Mouse (Mus musculus) forebrain, embryonic 13.5 days (tissue): ENCODE measurements at regions not wholly inside any gene's neighbourhood (a gene's known extent, or its start where the extent isn't known, plus 50 kb on each side); places are given as distances from the start of the nearest gene placed in this dataset.

Source experiments
- ATAC-seq: fragments of 200-750 bp; cut with Nextera tagmentation; 2 replicates; pipeline ENCODE4 v1.8.0; 2017
- H3K27ac ChIP-seq: fragments of 300-500 bp; sonication (generic); 2 replicates; pipeline ENCODE4 v1.5.1; 2015; ENCODE audit warnings: inconsistent platforms, mild to moderate bottlenecking, moderate library complexity
- H3K27me3 ChIP-seq: fragments of 300-500 bp; sonication (generic); 2 replicates; pipeline ENCODE4 v1.6.1; 2015; ENCODE audit warnings: mild to moderate bottlenecking, inconsistent platforms
- H3K36me3 ChIP-seq: fragments of 300-500 bp; sonication (generic); 2 replicates; pipeline ENCODE4 v1.6.1; 2015; ENCODE audit warnings: mild to moderate bottlenecking, inconsistent platforms; ENCODE audit not compliant: poor library complexity, severe bottlenecking
- H3K4me1 ChIP-seq: fragments of 300-500 bp; sonication (generic); 2 replicates; pipeline ENCODE4 v1.6.1; 2015; ENCODE audit warnings: inconsistent platforms
- H3K4me2 ChIP-seq: fragments of 300-500 bp; sonication (generic); 2 replicates; pipeline ENCODE4 v1.6.1; 2015; ENCODE audit warnings: inconsistent platforms, mild to moderate bottlenecking, moderate library complexity
- H3K4me3 ChIP-seq: fragments of 300-500 bp; sonication (generic); 2 replicates; pipeline ENCODE4 v1.5.1; 2015; ENCODE audit warnings: mild to moderate bottlenecking, inconsistent platforms
- H3K9ac ChIP-seq: fragments of 300-500 bp; sonication (generic); 2 replicates; pipeline ENCODE4 v1.6.1; 2015; ENCODE audit warnings: mild to moderate bottlenecking, inconsistent platforms
- H3K9me3 ChIP-seq: fragments of 300-500 bp; sonication (generic); replicated peaks from 2 replicates; pipeline ENCODE4 v1.6.1; 2016; ENCODE audit warnings: inconsistent platforms
- WGBS: fragments of 180-500 bp; shearing (Covaris S2); methylation state at CpG from one replicate; pipeline ENCODE4 v1.1.7; 2015; 5-methylcytosine and 5-hydroxymethylcytosine counted together

DNA sequence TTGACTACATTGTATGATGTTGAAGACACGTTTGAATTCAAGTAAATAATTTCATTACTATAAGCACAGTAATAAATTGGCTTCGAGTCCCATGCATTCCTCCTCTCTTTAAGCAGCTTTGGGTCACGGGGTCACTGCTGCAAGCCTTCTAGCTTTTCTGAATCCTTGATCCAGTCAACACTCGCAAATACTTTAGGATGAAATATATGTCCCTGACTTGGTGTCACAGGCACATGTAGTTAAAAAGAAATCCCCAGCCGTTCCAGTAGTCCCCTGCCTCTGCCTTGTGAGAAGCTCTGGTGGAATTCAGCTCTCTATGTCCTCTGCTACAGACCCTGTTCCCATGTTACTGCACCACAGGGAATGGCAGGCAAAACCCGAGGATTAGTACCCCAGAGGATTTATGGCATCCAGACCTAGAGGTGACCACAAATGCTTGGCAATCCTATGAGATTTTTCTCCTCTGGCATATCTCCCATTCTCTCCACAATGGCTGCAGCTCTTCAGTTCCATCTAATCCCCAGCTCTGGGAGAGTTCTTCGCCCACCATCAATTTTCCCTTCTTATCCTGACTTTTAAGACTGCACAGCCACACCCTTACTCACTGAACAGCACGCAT lies 449.0 kb downstream of the Fat4 start:
- Histone ChIP-seq H3K27ac (no peak overlapping the region), H3K9ac (no peak overlapping the region), H3K4me2 (no peak overlapping the region), H3K9me3 (peaks cover 3% of the 10 kb centered on the region), H3K4me3 (no peak overlapping the region), H3K27me3 (no peaks in the 10 kb centered on the region), H3K36me3 (no peaks in the 10 kb centered on the region), H3K4me1 (no peaks in the 10 kb centered on the region)
- ATAC-seq = no peak
- 58% methylated on average over 8 of the region's 8 CpGs for WGBS

DNA sequence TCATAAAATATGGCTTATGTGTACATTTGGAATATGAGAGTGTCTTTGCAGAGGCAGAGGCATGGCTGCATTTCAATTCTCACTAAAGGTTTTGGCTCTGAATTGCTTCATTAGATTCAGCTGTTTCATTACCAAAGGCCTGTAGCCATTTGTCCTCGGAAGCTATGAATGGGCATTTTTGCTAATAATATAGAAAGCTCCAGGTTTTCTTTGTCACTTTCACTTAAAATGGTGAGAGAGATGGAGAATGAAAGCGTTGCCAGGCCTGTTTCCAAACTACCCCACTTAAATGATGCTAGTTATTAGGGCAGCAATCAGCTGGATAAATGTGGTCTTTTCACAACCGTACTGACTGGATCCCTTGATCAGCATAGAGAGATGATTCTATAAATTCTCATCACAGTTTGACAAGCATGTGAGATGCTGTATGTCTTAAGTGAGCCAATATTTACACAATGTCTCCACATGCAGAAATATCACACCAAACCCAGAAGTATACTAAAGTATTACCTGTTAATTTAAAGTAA lies 454.5 kb downstream of the Fat4 start:
- H3K4me1 ChIP-seq = no peaks in the 10 kb centered on the region
- H3K4me3 ChIP-seq = no peak overlapping the region
- H3K36me3 ChIP-seq = no peaks in the 10 kb centered on the region
- H3K9ac ChIP-seq = no peak overlapping the region
- no peak overlapping the region for H3K4me2 ChIP-seq
- 0 out of 2 replicates have a peak, but pooled peaks have one; percentile 33 for ATAC-seq
- no peaks in the 10 kb centered on the region for H3K27me3 ChIP-seq
- WGBS = 32% methylated on average over 3 of the region's 3 CpGs
- H3K9me3 ChIP-seq = no peaks in the 10 kb centered on the region
- H3K27ac ChIP-seq = no peak overlapping the region

DNA sequence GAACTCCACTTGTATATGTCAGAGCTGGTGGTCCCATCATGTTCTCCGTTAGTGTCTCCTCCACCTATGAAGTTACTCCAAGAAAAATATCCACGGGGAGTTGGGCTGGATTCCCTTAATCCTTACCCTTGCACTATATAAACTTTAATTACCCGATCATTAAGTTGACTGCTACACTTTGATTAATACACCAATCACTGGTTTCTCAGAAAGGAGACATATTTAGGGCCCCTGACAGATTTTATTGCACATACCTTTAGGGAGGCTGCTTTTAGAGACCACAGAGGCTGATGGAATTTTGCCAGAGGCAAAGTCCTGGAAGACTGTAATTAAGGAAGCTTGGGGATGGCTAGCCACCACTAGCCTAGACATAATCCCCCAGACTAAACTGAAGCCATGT lies 457.3 kb downstream of the Fat4 start:
- no peak overlapping the region for H3K27ac ChIP-seq
- H3K27me3 ChIP-seq = no peaks in the 10 kb centered on the region
- H3K36me3 ChIP-seq = no peaks in the 10 kb centered on the region
- 72% methylated on average over 3 of the region's 3 CpGs for WGBS
- no peak for ATAC-seq
- H3K9ac ChIP-seq = no peak overlapping the region
- H3K4me3 ChIP-seq = no peak overlapping the region
- H3K4me1 ChIP-seq = no peaks in the 10 kb centered on the region
- H3K9me3 ChIP-seq = no peaks in the 10 kb centered on the region
- no peak overlapping the region for H3K4me2 ChIP-seq

DNA sequence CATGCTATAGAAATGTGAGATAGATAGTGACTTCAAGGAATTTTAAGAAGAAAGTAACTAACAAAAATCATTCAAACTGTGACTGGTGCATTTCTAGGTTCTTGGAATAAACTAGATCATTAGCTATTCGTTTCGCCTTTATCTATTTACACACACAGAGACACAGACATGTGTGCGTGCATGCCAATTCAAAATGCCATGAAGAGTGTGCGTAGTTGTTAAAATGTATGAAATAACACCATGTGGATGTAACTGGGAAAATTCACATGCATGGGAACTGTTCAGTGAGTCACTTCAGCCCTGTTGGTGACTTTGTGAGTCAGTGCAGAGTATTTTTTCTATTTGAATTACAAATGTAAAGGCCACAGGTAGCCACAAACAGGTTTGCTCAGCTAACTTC lies 460.8 kb downstream of the Fat4 start:
- no peak overlapping the region for H3K4me2 ChIP-seq
- H3K36me3 ChIP-seq = no peaks in the 10 kb centered on the region
- H3K27ac ChIP-seq = no peak overlapping the region
- no peak overlapping the region for H3K4me3 ChIP-seq
- 94% methylated on average over 4 of the region's 4 CpGs for WGBS
- H3K9ac ChIP-seq = no peak overlapping the region
- H3K4me1 ChIP-seq = no peaks in the 10 kb centered on the region
- no peak for ATAC-seq
- H3K9me3 ChIP-seq = no peaks in the 10 kb centered on the region
- H3K27me3 ChIP-seq = no peaks in the 10 kb centered on the region

DNA sequence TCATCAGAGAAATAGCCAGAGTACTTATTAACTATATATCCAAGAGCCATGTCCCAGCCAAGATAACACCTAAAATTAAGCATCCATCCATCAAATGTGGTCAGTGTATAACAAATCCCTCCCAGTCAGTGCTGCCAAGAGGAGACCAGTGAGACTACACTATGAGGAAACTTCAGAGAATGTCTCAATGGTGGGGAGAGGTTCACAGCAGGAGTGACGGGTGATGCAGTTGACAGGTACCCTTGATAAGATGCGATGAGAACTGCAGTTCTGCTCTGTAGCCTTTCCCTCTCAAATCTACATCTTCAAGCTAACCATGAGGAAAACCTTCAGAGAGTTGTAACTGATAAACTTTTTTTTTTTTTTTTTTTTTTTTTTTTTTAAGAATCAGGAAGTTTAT lies 470.3 kb downstream of the Fat4 start:
- H3K4me3 ChIP-seq = no peak overlapping the region
- no peak overlapping the region for H3K27ac ChIP-seq
- H3K4me2 ChIP-seq = no peak overlapping the region
- no peaks in the 10 kb centered on the region for H3K27me3 ChIP-seq
- no peak overlapping the region for H3K9ac ChIP-seq
- no peaks in the 10 kb centered on the region for H3K36me3 ChIP-seq
- ATAC-seq = no peak
- WGBS = 87% methylated on average over 2 of the region's 2 CpGs
- no peaks in the 10 kb centered on the region for H3K4me1 ChIP-seq
- no peaks in the 10 kb centered on the region for H3K9me3 ChIP-seq

DNA sequence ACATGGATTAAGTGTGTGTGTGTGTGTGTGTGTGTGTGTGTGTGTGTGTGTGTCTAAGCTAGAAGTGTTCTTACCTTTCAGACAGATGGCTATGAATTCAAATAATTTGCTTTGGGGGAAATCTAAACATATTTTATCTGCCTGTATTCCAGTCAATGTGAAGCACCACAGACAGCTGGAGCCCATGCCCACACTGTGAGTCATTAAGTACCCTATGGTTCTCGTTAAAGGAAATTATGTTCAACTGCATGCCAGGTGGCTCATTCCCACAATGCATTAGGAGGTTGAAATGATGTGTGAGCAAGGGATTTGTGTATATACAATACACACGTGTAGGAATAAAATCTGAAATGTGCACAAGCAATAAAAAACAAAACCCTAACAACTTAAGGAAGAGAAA lies 473.5 kb downstream of the Fat4 start:
- ATAC-seq = peak; percentile 68
- WGBS = 42% methylated on average over 2 of the region's 2 CpGs

DNA sequence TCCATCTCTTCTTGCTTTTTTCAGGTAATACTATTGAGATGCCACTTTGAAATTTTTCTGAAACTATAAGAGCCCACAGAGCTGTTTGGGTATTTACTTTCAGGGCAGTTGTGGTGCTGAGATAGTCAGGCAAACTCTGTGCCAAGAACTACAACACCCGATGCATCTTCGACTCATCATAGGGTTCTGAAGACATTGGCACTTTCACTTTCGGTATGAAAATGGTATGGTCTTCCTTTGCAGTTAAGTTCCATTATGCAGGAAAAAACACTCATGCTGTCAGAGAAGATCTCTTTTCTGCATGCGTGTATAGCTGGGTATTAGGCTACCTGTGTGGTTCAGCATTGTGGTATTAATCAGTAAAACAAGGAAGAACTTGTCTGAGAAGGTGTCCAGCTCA lies 484.2 kb downstream of the Fat4 start:
- ATAC-seq = no peak
- no peaks in the 10 kb centered on the region for H3K4me1 ChIP-seq
- WGBS = 94% methylated on average over 4 of the region's 4 CpGs
- no peaks in the 10 kb centered on the region for H3K27me3 ChIP-seq
- H3K9me3 ChIP-seq = no peaks in the 10 kb centered on the region
- no peak overlapping the region for H3K4me3 ChIP-seq
- no peak overlapping the region for H3K9ac ChIP-seq
- H3K27ac ChIP-seq = no peak overlapping the region
- no peaks in the 10 kb centered on the region for H3K36me3 ChIP-seq
- H3K4me2 ChIP-seq = no peak overlapping the region

More for the DNA sequence above, 473.5 kb downstream of the Fat4 start:
- Histone ChIP-seq H3K4me3 (no peak overlapping the region), H3K36me3 (no peaks in the 10 kb centered on the region), H3K9ac (no peak overlapping the region), H3K27me3 (no peaks in the 10 kb centered on the region), H3K4me1 (no peaks in the 10 kb centered on the region), H3K27ac (no peak overlapping the region), H3K9me3 (no peaks in the 10 kb centered on the region), H3K4me2 (no peak overlapping the region)

DNA sequence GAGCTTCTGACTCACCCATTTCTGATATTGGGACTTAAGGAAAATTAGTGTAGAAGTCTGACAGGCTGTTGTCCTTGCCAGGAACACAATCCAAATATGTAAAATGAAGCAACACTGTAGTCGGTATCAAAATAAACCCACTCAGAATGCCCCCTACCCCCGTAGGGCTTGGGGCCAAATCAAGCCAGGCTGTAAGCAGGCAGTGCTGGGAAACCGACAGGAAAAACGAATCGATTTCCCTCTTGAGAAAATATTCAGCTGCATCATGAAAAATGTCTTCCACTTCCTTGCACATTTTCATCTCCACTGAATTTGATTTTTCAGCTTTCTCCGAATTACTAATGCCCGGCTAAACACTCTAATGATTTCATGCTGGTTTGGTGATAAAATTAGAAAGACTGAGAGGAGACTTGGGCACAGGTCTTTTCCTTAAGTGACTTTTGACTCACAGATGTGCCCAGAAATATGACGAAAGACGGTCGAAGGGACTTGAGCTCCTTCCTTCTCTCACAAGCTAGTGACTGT lies 485.7 kb downstream of the Fat4 start:
- no peak overlapping the region for H3K9ac ChIP-seq
- ATAC-seq = no peak
- WGBS = 65% methylated on average over 10 of the region's 10 CpGs
- no peaks in the 10 kb centered on the region for H3K9me3 ChIP-seq
- no peaks in the 10 kb centered on the region for H3K27me3 ChIP-seq
- no peak overlapping the region for H3K27ac ChIP-seq
- no peak overlapping the region for H3K4me3 ChIP-seq
- no peaks in the 10 kb centered on the region for H3K36me3 ChIP-seq
- H3K4me1 ChIP-seq = no peaks in the 10 kb centered on the region
- H3K4me2 ChIP-seq = no peak overlapping the region

DNA sequence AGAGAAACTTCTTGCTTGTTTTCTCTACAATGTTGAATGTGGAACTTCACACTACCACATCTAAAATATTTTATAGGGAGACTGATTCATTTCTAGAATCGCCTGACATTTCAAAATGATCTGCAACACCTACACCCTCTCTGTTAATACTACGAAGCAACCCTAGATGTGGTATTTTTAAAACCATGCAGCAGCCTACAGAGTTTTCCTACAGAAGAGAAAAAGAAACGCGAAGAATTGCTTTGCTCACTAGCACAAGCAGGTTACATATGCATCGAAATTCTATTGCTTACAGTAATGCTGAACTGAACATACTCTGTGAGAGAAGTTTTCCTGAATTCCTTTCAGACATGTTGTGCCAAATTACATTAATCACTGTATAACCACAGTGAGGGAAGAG lies 488.7 kb downstream of the Fat4 start:
- no peaks in the 10 kb centered on the region for H3K27me3 ChIP-seq
- no peak overlapping the region for H3K9ac ChIP-seq
- H3K4me2 ChIP-seq = no peak overlapping the region
- H3K36me3 ChIP-seq = no peaks in the 10 kb centered on the region
- no peak overlapping the region for H3K4me3 ChIP-seq
- no peaks in the 10 kb centered on the region for H3K4me1 ChIP-seq
- no peak overlapping the region for H3K27ac ChIP-seq
- H3K9me3 ChIP-seq = no peaks in the 10 kb centered on the region
- WGBS = 93% methylated on average over 5 of the region's 5 CpGs
- ATAC-seq = no peak

DNA sequence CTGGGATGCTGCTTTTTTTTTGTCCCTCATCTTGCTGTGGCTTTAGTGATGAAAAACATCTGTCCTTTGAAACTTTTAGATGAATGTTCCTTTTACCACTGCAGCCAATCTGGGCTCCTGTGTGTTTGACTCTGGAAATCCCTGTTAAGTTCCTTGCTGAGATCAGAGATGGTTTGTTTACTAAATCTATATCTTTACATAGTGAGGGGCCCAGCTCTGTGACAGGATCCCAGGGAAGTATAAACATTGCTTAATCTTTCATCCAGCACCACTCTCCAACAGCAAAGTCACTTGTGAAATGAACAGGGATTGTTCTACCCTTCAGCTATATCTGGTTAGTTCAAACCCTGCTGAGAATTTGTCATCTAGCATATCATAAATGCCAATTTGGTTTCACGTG lies 501.8 kb downstream of the Fat4 start:
- H3K36me3 ChIP-seq = no peaks in the 10 kb centered on the region
- no peaks in the 10 kb centered on the region for H3K9me3 ChIP-seq
- H3K27ac ChIP-seq = no peak overlapping the region
- H3K4me2 ChIP-seq = no peak overlapping the region
- no peaks in the 10 kb centered on the region for H3K27me3 ChIP-seq
- H3K4me1 ChIP-seq = no peaks in the 10 kb centered on the region
- 83% methylated on average over 1 of the region's 1 CpGs for WGBS
- ATAC-seq = no peak
- H3K9ac ChIP-seq = no peak overlapping the region
- no peak overlapping the region for H3K4me3 ChIP-seq

DNA sequence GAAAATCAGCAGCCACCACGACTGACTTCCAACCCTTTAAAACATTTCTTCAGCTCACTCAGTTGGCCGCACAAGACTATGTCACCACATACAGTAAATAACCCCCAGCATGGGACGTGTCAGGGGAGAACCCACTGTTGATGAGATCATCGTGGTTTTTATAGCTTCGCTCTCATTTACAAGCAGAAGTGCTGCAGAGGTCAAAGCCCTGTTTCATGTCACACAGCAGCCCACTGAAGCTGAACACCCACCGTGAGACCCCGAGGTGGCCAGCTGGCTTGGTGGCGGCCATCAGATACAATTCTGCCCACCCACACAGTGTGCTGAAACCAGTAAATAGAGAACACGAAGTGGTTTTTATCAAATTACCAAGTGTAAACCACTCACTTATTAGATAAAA lies 503.7 kb downstream of the Fat4 start:
- 79% methylated on average over 9 of the region's 9 CpGs for WGBS
- Histone ChIP-seq H3K27me3 (no peaks in the 10 kb centered on the region), H3K9me3 (no peaks in the 10 kb centered on the region), H3K4me3 (no peak overlapping the region), H3K4me1 (no peaks in the 10 kb centered on the region), H3K36me3 (no peaks in the 10 kb centered on the region), H3K9ac (no peak overlapping the region), H3K27ac (no peak overlapping the region), H3K4me2 (no peak overlapping the region)
- no peak for ATAC-seq

DNA sequence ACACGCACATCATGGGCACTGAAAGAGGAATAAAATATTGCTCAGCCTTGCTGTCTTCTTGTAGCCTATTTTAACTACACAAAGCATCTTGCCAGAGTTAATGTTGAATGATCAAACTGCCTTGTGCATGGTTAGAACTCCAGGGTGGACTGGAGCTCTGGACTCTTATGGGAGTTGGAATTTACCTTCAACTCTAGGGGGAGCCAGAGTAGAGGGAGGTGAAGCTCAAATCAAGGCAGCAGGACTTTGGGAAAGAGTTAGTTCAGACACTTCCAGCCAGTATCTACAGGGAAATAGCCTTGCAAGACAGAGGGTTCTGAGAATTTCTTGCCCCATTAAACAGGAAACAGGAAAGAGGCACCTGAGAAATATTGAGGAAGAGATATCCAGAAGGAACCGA lies 505.3 kb downstream of the Fat4 start:
- WGBS = 83% methylated on average over 2 of the region's 2 CpGs
- no peak overlapping the region for H3K27ac ChIP-seq
- ATAC-seq = no peak
- H3K27me3 ChIP-seq = no peaks in the 10 kb centered on the region
- no peak overlapping the region for H3K4me3 ChIP-seq
- H3K9me3 ChIP-seq = no peaks in the 10 kb centered on the region
- H3K4me1 ChIP-seq = no peaks in the 10 kb centered on the region
- no peaks in the 10 kb centered on the region for H3K36me3 ChIP-seq
- H3K4me2 ChIP-seq = no peak overlapping the region
- no peak overlapping the region for H3K9ac ChIP-seq

DNA sequence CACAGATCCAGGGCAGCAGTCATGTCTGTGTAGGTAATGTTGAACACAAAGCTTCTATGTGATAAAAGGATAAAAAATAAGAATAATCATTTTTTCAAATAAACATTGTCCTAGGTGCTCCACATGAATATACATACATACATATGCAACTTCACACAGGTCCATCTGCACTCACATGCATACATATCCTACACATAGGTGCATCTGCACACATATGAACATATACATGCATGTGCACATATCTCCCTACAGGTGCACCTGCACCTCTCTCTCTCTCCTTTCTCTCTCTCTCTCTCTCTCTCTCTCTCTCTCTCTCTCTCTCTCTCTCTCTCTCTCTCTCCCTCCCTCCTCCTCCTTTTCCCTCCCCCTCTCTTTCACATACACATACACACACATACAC lies 509.9 kb downstream of the Fat4 start:
- Histone ChIP-seq H3K27me3 (no peaks in the 10 kb centered on the region), H3K4me3 (no peak overlapping the region), H3K4me2 (no peak overlapping the region), H3K9ac (no peak overlapping the region), H3K27ac (no peak overlapping the region), H3K36me3 (no peaks in the 10 kb centered on the region), H3K4me1 (no peaks in the 10 kb centered on the region), H3K9me3 (no peaks in the 10 kb centered on the region)
- no peak for ATAC-seq
